In the genomic region with DNA sequence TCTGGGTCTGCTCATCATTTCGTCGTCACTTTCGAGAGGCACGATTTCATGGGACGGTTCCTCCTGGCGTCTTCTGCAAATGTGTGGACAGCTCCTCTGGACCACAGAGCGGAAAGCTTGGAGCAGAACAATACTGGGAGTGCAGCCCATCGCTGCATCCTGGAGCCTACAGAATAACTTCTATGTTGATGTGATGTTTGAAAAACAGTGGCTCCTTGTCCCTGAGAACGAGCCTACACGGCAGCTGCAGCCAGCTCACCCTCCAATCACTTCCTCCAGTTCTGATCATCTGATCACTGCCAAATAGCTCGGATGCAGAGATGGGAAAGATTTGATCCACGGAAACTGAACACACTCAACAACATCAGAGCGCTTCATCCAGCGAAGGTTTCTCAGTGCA, we compare ENCODE assay signal across 10 mouse cellular contexts. TPM values are rescaled to one million over a fixed set of nuclear protein-coding genes. Genes with fewer than 3 reads are reported as not detected.
DNase-seq lines count a peak whose midpoint lies in the region; ATAC-seq and TF ChIP-seq lines count a peak whose summit lies in the region.
"Had no signal": no experiment of that assay in that cellular context is flagged by ENCODE, and none has a peak within 500 bp of the region (broad histone marks: within the 10 kb centered on the region; RNA-seq: fewer than 3 reads in every experiment).

No protein-coding gene starts in this region.

- 58% methylated on average over 14 of the region's 14 CpGs for WGBS in intestine, embryonic 16.5 days
- WGBS in midbrain, embryonic 16.5 days: 77% methylated on average over 14 of the region's 14 CpGs
- WGBS in forebrain, embryonic 12.5 days: 86% methylated on average over 14 of the region's 14 CpGs

- no peak for TF ChIP-seq CTCF in gastrocnemius, adult 2 months (IDR thresholded peaks at IDR 0.05)

- intact Hi-C loops in gastrocnemius, adult 2 months (cut with DNase I): loop anchor here (5.0 kb wide), 1 partner anchor 92 kb away; no protein-coding TSS in a partner anchor

- peak; percentile 46 for ATAC-seq in intestine, embryonic 16.5 days
- no peak for ATAC-seq in megakaryocyte, adult 5-6 weeks (ENCODE audit: poor library complexity, severe bottlenecking)
- ATAC-seq in midbrain, embryonic 16.5 days: no peak
- ATAC-seq in forebrain, embryonic 12.5 days (ENCODE audit: low FRiP score): no peak
- ATAC-seq: Patski had no signal

- H3K27ac ChIP-seq in gastrocnemius, adult 2 months: peak overlapping the region; percentile 77
- H3K27ac ChIP-seq in intestine, embryonic 16.5 days (ENCODE audit: low read length): peak overlapping the region; percentile 48; the same call in 1 of the 2 replicates
- no peak overlapping the region for H3K27ac ChIP-seq in midbrain, embryonic 16.5 days (ENCODE audit: low read length)
- no peak overlapping the region for H3K27ac ChIP-seq in forebrain, embryonic 12.5 days

- no peaks in the 10 kb centered on the region for H3K9me3 ChIP-seq in intestine, embryonic 16.5 days (ENCODE audit: control insufficient read depth, low read length)
- H3K9me3 ChIP-seq in midbrain, embryonic 16.5 days (replicated peaks; ENCODE audit: control insufficient read depth, low read length, poor library complexity, severe bottlenecking): no peaks in the 10 kb centered on the region
- H3K9me3 ChIP-seq in forebrain, embryonic 12.5 days: no peaks in the 10 kb centered on the region
- H3K9me3 ChIP-seq: megakaryocyte, embryonic 14.5 days had no signal

- peak; percentile 47 for DNase-seq in layer of hippocampus, adult 11-12 months (ENCODE audit: low spot score)
- no peak for DNase-seq in layer of hippocampus, adult 9-10 months (ENCODE audit: low spot score)
- peak; percentile 38 for DNase-seq in gastrocnemius, adult 2 months
- peak; percentile 31 for DNase-seq in right cerebral cortex, adult 18-20 months

- no peaks in the 10 kb centered on the region for H3K27me3 ChIP-seq in intestine, embryonic 16.5 days (replicated peaks; ENCODE audit: control insufficient read depth, insufficient read depth, low read length)
- no peaks in the 10 kb centered on the region for H3K27me3 ChIP-seq in midbrain, embryonic 16.5 days (ENCODE audit: control insufficient read depth, insufficient read depth, low read depth, low read length)
- H3K27me3 ChIP-seq in forebrain, embryonic 12.5 days: no peaks in the 10 kb centered on the region
- H3K27me3 ChIP-seq: megakaryocyte, embryonic 14.5 days; Patski had no signal

- no peaks in the 10 kb centered on the region for H3K36me3 ChIP-seq in intestine, embryonic 16.5 days (ENCODE audit: control insufficient read depth, insufficient read depth, low read length)
- H3K36me3 ChIP-seq in midbrain, embryonic 16.5 days (ENCODE audit: control insufficient read depth, insufficient read depth, low read length): no peaks in the 10 kb centered on the region
- H3K36me3 ChIP-seq in forebrain, embryonic 12.5 days (replicated peaks): no peaks in the 10 kb centered on the region

- H3K4me2 ChIP-seq in intestine, embryonic 16.5 days (ENCODE audit: low read depth, low read length): peak overlapping the region; percentile 32
- no peak overlapping the region for H3K4me2 ChIP-seq in midbrain, embryonic 16.5 days (ENCODE audit: low read length)
- H3K4me2 ChIP-seq in forebrain, embryonic 12.5 days: no peak overlapping the region

- no peaks in the 10 kb centered on the region for H3K4me1 ChIP-seq in intestine, embryonic 16.5 days (ENCODE audit: control insufficient read depth, insufficient read depth, low read length)
- peaks cover 3% of the 10 kb centered on the region; the same call in 1 of the 2 replicates for H3K4me1 ChIP-seq in midbrain, embryonic 16.5 days (ENCODE audit: control insufficient read depth, insufficient read depth, low read length)
- 0 out of 2 replicates have a peak, but pooled peaks cover 6% of the 10 kb centered on the region for H3K4me1 ChIP-seq in forebrain, embryonic 12.5 days

- H3K9ac ChIP-seq in intestine, embryonic 16.5 days (ENCODE audit: low read depth, low read length): no peak overlapping the region
- H3K9ac ChIP-seq in midbrain, embryonic 16.5 days (ENCODE audit: low read depth, low read length): no peak overlapping the region
- H3K9ac ChIP-seq in forebrain, embryonic 12.5 days: no peak overlapping the region

- peak overlapping the region; percentile 71 for H3K4me3 ChIP-seq in gastrocnemius, adult 2 months
- peak overlapping the region; percentile 25 for H3K4me3 ChIP-seq in intestine, embryonic 16.5 days (ENCODE audit: low read length)
- H3K4me3 ChIP-seq in midbrain, embryonic 16.5 days (ENCODE audit: low read depth, low read length): no peak overlapping the region
- no peak overlapping the region for H3K4me3 ChIP-seq in forebrain, embryonic 12.5 days (replicated peaks)
- H3K4me3 ChIP-seq: megakaryocyte, embryonic 14.5 days had no signal

RNA-seq across cellular contexts. Expression of a gene that starts 49.0 kb away (rescaled TPM):
- 1 to 10 TPM; 2.6 to 3.0 TPM for total RNA-seq in gastrocnemius, adult 2 months (2021)
- polyA plus RNA-seq in intestine, embryonic 16.5 days (2015; fragmentation: Nextera tagmentation; extraction: Ambion mirVana): 3.3 and 3.7 TPM in 2 replicates
- 168 and 183 TPM in 2 replicates for total RNA-seq in megakaryocyte, adult 5-6 weeks (2015)
- total RNA-seq in megakaryocyte, adult 5-6 weeks (2017): 149 and 166 TPM in 2 replicates
- polyA plus RNA-seq in midbrain, embryonic 16.5 days (2015; fragmentation: Nextera tagmentation; extraction: Ambion mirVana): 3.8 and 4.0 TPM in 2 replicates
- 2.3 and 2.8 TPM in 2 replicates for polyA plus RNA-seq in forebrain, embryonic 12.5 days (2016; fragmentation: Nextera tagmentation; extraction: Ambion mirVana)

Comparison
In these comparisons a context has a peak if more than half of its experiments do, and no peak if none do; other contexts are left out.
1. H3K27ac ChIP-seq: peak in gastrocnemius, adult 2 months (single experiment) and intestine, embryonic 16.5 days (single experiment); none in midbrain, embryonic 16.5 days (single experiment) and forebrain, embryonic 12.5 days (single experiment).
2. H3K4me3 ChIP-seq: peak in gastrocnemius, adult 2 months (single experiment) and intestine, embryonic 16.5 days (single experiment); none in midbrain, embryonic 16.5 days (single experiment) and forebrain, embryonic 12.5 days (single experiment).